Mouse (Mus musculus) midbrain, embryonic 14.5 days (tissue): ENCODE measurements at regions not wholly inside any gene's neighbourhood (a gene's known extent, or its start where the extent isn't known, plus 50 kb on each side); places are given as distances from the start of the nearest gene placed in this dataset.
A peak's percentile ranks its signal among the peaks of the same experiment; 100 is the strongest.

Experiments used
- ATAC-seq: fragments of 200-750 bp; cut with Nextera tagmentation; 2 replicates; pipeline ENCODE4 v1.8.0; 2017; ENCODE audit warnings: moderate number of reproducible peaks, moderate library complexity; ENCODE audit not compliant: low FRiP score, low TSS enrichment
- DNase-seq: peaks from one replicate; pipeline ENCODE4 v3.0.0-alpha.2; 2015
- H3K27ac ChIP-seq: fragments of 300-500 bp; sonication (generic); replicated peaks from 2 replicates; pipeline ENCODE4 v1.5.1; 2014; ENCODE audit warnings: mild to moderate bottlenecking, low read depth, low read length, moderate library complexity
- H3K27me3 ChIP-seq: fragments of 300-500 bp; sonication (generic); 2 replicates; pipeline ENCODE4 v1.6.1; 2014; ENCODE audit warnings: low read length, control low read depth, mixed read lengths; ENCODE audit not compliant: control insufficient read depth, insufficient read depth
- H3K36me3 ChIP-seq: fragments of 300-500 bp; sonication (generic); 2 replicates; pipeline ENCODE4 v1.6.1; 2014; ENCODE audit warnings: low read length, control low read depth; ENCODE audit not compliant: control insufficient read depth, insufficient read depth
- H3K4me1 ChIP-seq: fragments of 300-500 bp; sonication (generic); 2 replicates; pipeline ENCODE4 v1.6.1; 2014; ENCODE audit warnings: mild to moderate bottlenecking, antibody characterized with exemption, low read length, control low read depth; ENCODE audit not compliant: control insufficient read depth, insufficient read depth
- H3K4me2 ChIP-seq: fragments of 300-500 bp; sonication (generic); 2 replicates; pipeline ENCODE4 v1.6.1; 2014; ENCODE audit warnings: mild to moderate bottlenecking, low read length, moderate library complexity
- H3K4me3 ChIP-seq: fragments of 300-500 bp; sonication (generic); replicated peaks from 2 replicates; pipeline ENCODE4 v1.5.1; 2014; ENCODE audit warnings: low read depth, low read length
- H3K9ac ChIP-seq: fragments of 300-500 bp; sonication (generic); replicated peaks from 2 replicates; pipeline ENCODE4 v1.6.1; 2014; ENCODE audit warnings: mild to moderate bottlenecking, low read length, moderate library complexity
- H3K9me3 ChIP-seq: fragments of 300-500 bp; sonication (generic); 2 replicates; pipeline ENCODE4 v1.6.1; 2016; ENCODE audit warnings: low read length, control low read depth, mixed read lengths; ENCODE audit not compliant: control insufficient read depth
- WGBS: fragments of 180-500 bp; shearing (Covaris S2); extraction: QIAGEN DNeasy Blood & Tissue Kit; methylation state at CpG from one replicate; pipeline ENCODE4 v1.1.7; 2014; 5-methylcytosine and 5-hydroxymethylcytosine counted together

DNA sequence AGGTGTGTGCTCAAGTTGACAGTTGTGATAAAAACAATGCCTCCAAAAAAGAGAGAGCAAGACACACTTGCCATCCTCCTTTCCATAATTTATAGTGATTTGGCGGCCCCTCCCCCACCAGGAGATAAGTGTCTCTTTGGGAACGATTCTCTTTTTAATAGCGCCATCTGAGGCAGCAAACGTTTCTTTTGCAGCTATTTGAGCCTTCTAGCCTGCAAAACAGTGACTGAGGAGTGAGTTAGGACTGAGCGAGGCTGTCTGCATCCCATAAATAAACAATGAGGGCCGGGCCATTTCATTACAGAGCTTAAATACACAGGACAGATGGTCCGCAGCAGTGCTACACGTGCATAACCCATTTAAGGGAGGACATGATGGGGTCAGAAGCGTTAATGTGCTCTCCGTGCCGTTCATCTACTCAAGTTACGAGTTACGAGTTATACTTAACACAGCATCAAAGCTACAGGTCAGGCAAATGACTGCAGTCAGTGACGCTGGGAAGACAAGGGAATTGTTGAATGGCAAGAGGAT lies 99.0 kb upstream of the Slc25a26 start:
- ATAC-seq (peak; percentile 75; the same call in 1 of the 2 replicates), DNase-seq (peak; percentile 77)
- H3K9me3 ChIP-seq: no peaks in the 10 kb centered on the region
- peaks cover 11% of the 10 kb centered on the region for H3K4me1 ChIP-seq
- no peaks in the 10 kb centered on the region for H3K36me3 ChIP-seq
- H3K4me3 ChIP-seq: 0 out of 2 replicates have a peak overlapping the region, but pooled peaks have one; percentile 6
- H3K27ac ChIP-seq: no peak overlapping the region
- 0 out of 2 replicates have a peak overlapping the region, but pooled peaks have one; percentile 17 for H3K9ac ChIP-seq
- H3K27me3 ChIP-seq: no peaks in the 10 kb centered on the region
- peak overlapping the region; percentile 47 for H3K4me2 ChIP-seq
- WGBS: 8% methylated on average over 14 of the region's 14 CpGs

DNA sequence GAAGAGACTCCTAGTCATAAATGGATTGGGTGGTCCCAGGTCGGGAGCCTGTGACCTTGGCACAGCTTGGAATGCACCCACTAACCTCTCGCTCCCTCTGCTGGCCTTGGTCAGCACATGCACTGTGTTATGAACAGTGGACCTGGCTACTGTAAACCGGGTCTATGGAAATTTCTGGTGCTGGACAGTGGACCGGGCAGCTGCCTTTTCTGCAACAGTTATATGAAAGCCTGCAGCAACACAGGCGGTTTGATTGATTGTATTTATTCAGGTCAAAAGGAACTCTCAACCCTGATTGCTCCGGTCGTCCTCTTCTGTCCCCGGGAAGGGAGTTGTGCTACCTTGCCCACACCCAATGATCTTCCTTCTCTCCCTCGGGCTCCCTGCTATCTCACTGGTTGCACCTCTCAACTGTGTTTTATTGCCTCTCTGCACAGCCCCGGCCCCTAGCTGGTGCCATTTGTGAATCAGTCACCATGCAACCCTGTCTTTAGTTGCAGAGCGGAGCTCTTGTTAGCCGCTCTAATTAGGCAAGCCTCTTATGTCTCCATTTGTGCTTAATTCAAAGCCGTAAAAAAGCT lies 99.6 kb upstream of the Slc25a26 start:
- Histone ChIP-seq H3K4me2 (peak overlapping the region; percentile 47), H3K27me3 (no peaks in the 10 kb centered on the region), H3K4me3 (peak overlapping the region; percentile 6; the same call in 1 of the 2 replicates), H3K36me3 (no peaks in the 10 kb centered on the region), H3K9me3 (no peaks in the 10 kb centered on the region), H3K27ac (peak overlapping the region; percentile 49; the same call in 1 of the 2 replicates), H3K9ac (no peak overlapping the region), H3K4me1 (peaks cover 11% of the 10 kb centered on the region)
- WGBS: 32% methylated on average over 13 of the region's 13 CpGs
- ATAC-seq (peak; percentile 48; the same call in 1 of the 2 replicates), DNase-seq (peak; percentile 76)

DNA sequence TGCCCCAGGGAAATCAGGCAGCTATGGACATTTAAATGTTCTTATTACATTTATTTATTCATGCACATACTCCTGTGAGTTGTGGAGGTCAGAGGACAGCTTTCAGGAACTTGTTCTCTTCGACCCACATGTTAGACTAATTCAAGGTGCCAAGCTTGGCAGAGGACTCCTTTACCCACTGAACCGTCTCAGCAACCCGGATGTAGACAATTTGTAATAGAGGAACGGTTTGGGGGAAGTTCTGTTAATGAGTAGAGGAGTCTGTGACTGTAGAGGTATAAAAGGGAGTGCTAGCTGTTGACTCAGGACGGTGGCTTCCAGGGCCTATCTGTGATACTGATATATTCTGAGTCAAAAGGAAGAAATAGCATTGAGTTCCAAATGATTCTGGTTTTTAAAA lies 107.4 kb upstream of the Magi1 start:
- no peak for DNase-seq
- no peaks in the 10 kb centered on the region for H3K27me3 ChIP-seq
- no peaks in the 10 kb centered on the region for H3K9me3 ChIP-seq
- H3K4me2 ChIP-seq: no peak overlapping the region
- WGBS: 85% methylated on average over 5 of the region's 5 CpGs
- H3K4me1 ChIP-seq: no peaks in the 10 kb centered on the region
- H3K27ac ChIP-seq: no peak overlapping the region
- no peak overlapping the region for H3K4me3 ChIP-seq
- no peak for ATAC-seq
- H3K36me3 ChIP-seq: no peaks in the 10 kb centered on the region
- H3K9ac ChIP-seq: no peak overlapping the region

DNA sequence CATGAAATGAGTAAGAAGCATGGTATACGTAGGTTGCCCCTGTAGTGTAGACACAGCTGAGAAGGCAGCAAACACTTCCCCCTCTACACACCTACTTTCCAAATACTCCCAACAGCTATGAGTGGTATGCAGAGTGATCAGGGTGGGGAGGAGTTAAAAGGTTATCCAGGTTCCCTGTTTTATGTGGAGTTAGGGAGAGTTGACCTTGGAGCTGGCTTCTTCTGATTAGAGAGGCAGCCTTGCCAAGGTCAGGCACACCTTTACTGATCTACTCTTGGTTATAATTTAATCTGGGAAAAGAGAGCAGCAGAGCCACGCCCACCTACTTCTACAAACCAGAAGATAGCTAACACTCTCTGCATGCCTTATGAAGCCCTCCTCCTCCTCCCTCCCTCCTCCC lies 106.7 kb upstream of the Magi1 start:
- DNase-seq: no peak
- H3K27me3 ChIP-seq: no peaks in the 10 kb centered on the region
- WGBS: 77% methylated on average over 2 of the region's 2 CpGs
- ATAC-seq: no peak
- H3K4me1 ChIP-seq: no peaks in the 10 kb centered on the region
- H3K9me3 ChIP-seq: no peaks in the 10 kb centered on the region
- H3K9ac ChIP-seq: no peak overlapping the region
- no peaks in the 10 kb centered on the region for H3K36me3 ChIP-seq
- H3K4me2 ChIP-seq: no peak overlapping the region
- no peak overlapping the region for H3K4me3 ChIP-seq
- no peak overlapping the region for H3K27ac ChIP-seq

DNA sequence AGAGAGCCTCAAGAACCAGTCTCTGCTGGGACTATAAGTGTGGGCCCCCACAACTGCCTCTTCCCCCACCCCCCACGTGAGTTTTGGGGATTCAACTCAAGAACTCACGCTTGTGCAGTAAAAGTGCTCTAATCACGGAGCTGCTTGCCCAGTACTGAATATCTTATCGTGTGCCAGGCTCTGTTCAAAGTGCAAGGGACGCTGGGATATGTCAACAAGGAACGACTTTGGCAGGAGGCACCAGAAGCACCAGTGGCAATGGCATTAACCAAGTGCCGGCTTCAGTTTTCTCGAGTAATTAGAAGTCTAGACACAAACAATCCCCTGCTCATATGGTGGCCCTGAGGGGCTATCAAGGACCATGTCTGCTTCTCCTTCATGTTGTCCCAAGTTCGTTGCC lies 106.0 kb upstream of the Magi1 start:
- H3K4me3 ChIP-seq: no peak overlapping the region
- H3K9ac ChIP-seq: no peak overlapping the region
- no peak for DNase-seq

DNA sequence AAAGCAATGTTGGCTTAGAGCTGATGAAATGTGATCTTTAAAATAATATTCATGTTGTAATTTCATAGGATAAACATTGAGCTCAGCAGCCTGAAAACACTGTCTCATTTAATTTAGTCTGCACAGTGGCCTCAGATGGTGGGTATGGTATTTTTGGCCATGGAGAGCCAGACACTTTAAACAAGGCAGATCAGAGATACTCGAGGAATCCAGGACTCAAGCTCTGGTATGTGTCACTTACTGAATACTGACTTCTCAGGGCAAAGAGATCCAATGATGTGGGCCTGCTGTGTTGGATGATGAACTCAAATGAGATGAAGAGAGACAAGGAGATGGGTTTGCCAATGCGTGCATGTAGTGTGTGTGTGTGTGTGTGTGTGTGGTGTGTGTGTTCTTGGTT lies 103.9 kb upstream of the Magi1 start:
- H3K27ac ChIP-seq: no peak overlapping the region
- no peaks in the 10 kb centered on the region for H3K36me3 ChIP-seq
- H3K27me3 ChIP-seq: no peaks in the 10 kb centered on the region
- ATAC-seq (no peak), DNase-seq (no peak)
- no peak overlapping the region for H3K4me3 ChIP-seq
- 0 out of 2 replicates have a peak, but pooled peaks cover 2% of the 10 kb centered on the region for H3K9me3 ChIP-seq
- H3K4me1 ChIP-seq: no peaks in the 10 kb centered on the region
- no peak overlapping the region for H3K9ac ChIP-seq
- no peak overlapping the region for H3K4me2 ChIP-seq
- 73% methylated on average over 2 of the region's 2 CpGs for WGBS

More for the DNA sequence above, 106.0 kb upstream of the Magi1 start:
- 82% methylated on average over 9 of the region's 9 CpGs for WGBS
- Histone ChIP-seq H3K36me3 (no peaks in the 10 kb centered on the region), H3K27me3 (no peaks in the 10 kb centered on the region), H3K27ac (no peak overlapping the region), H3K4me1 (no peaks in the 10 kb centered on the region), H3K9me3 (no peaks in the 10 kb centered on the region), H3K4me2 (no peak overlapping the region)
- no peak for ATAC-seq

DNA sequence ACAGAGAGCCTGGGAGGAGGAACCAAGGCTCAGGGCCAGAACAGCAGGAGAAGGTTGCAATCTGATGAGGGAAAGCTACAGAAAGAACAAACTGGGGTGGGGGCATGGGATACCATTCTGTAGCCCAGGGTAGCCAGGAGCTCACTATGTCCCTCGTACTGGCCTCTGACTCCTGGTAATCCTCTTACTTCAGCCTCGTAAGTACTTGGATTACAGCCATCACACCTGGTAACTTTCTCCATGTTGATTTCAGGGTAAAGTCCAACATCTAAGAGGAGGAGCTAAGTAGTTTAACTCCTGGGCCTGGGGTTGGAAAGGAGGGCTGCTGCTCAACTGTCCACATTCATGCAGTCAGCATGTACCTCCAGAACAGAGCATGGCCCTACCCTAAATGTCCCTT lies 101.8 kb upstream of the Magi1 start:
- DNase-seq: no peak
- H3K4me1 ChIP-seq: no peaks in the 10 kb centered on the region
- ATAC-seq: no peak
- H3K27me3 ChIP-seq: no peaks in the 10 kb centered on the region
- H3K27ac ChIP-seq: no peak overlapping the region
- 0 out of 2 replicates have a peak, but pooled peaks cover 2% of the 10 kb centered on the region for H3K9me3 ChIP-seq
- H3K36me3 ChIP-seq: no peaks in the 10 kb centered on the region
- WGBS: 63% methylated on average over 2 of the region's 2 CpGs
- H3K4me3 ChIP-seq: no peak overlapping the region
- no peak overlapping the region for H3K4me2 ChIP-seq
- H3K9ac ChIP-seq: no peak overlapping the region

DNA sequence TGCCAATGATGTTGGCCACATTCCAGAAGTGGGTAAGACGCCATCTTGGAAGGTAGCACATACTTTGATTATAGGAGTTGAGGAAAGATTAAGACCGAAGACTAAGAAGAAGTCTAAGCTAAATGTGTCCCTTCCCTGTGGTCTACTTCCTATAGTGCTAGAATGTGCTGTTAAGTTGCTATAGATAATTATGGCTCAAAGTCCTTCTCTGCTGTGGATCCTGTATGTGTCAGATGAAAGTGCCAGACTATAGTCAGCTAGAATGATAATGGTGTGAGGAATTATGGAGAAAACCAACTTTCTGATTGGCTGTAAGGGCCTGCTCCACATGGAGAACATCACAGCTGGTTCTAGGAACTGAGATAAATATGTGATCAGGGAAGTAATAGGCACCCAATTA lies 86.3 kb upstream of the Magi1 start:
- H3K4me1 ChIP-seq: no peaks in the 10 kb centered on the region
- 93% methylated on average over 2 of the region's 2 CpGs for WGBS
- no peak overlapping the region for H3K9ac ChIP-seq
- H3K4me2 ChIP-seq: no peak overlapping the region
- no peak overlapping the region for H3K4me3 ChIP-seq
- H3K36me3 ChIP-seq: no peaks in the 10 kb centered on the region
- H3K9me3 ChIP-seq: no peaks in the 10 kb centered on the region
- H3K27ac ChIP-seq: no peak overlapping the region
- no peaks in the 10 kb centered on the region for H3K27me3 ChIP-seq
- ATAC-seq (no peak), DNase-seq (no peak)

DNA sequence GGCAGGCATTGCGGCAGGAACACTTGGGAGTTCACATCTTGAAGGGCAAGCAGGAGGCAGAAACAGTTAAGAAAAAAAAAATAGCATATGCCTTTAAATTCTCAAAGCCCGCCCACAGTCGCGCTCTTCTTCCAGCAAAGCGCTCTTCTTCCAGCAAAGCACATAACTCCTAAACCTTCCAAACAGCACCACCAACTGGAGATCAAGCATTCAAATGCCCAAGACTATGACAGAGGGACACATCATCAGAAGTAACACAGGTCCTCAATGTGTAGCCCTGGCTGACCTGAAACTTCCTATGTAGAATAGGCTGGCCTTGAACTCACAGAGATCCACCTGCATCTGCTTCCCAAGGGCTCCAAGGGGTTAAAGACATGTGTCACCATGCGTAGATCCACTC lies 80.2 kb upstream of the Magi1 start:
- no peaks in the 10 kb centered on the region for H3K9me3 ChIP-seq
- H3K36me3 ChIP-seq: no peaks in the 10 kb centered on the region
- no peaks in the 10 kb centered on the region for H3K27me3 ChIP-seq
- no peak overlapping the region for H3K27ac ChIP-seq
- H3K4me1 ChIP-seq: no peaks in the 10 kb centered on the region
- H3K4me2 ChIP-seq: no peak overlapping the region
- 88% methylated on average over 6 of the region's 6 CpGs for WGBS
- H3K4me3 ChIP-seq: no peak overlapping the region
- ATAC-seq: no peak
- no peak for DNase-seq
- H3K9ac ChIP-seq: no peak overlapping the region
